Mouse (Mus musculus) forebrain, embryonic 11.5 days (tissue): ENCODE data around the gene Pmf1. TPM values are rescaled to one million over a fixed set of nuclear protein-coding genes. Genes with fewer than 3 reads are reported as not detected.
"Not testable (repeated sequence)": the region's sequence is repeated elsewhere in the genome, so short reads cannot be mapped to it uniquely, and the experiment has no call there.

Experiments
- ATAC-seq: fragments of 200-750 bp; cut with Nextera tagmentation; replicated peaks from 2 replicates; pipeline ENCODE4 v1.8.0; 2017; ENCODE audit warnings: moderate TSS enrichment; ENCODE audit not compliant: low FRiP score
- DNase-seq: peaks from one replicate; pipeline ENCODE4 v3.0.0-alpha.2; 2017; ENCODE audit warnings: low spot score
- H3K27ac ChIP-seq: fragments of 300-500 bp; sonication (generic); 2 replicates; pipeline ENCODE4 v1.5.1; 2014; ENCODE audit warnings: low read depth, low read length
- H3K27me3 ChIP-seq: fragments of 300-500 bp; sonication (generic); 2 replicates; pipeline ENCODE4 v1.6.1; 2014; ENCODE audit warnings: mild to moderate bottlenecking, low read length, mixed read lengths; ENCODE audit not compliant: control insufficient read depth, insufficient read depth
- H3K36me3 ChIP-seq: fragments of 300-500 bp; sonication (generic); 2 replicates; pipeline ENCODE4 v1.6.1; 2014; ENCODE audit warnings: mild to moderate bottlenecking, low read length, moderate library complexity, mixed read lengths; ENCODE audit not compliant: control insufficient read depth, insufficient read depth
- H3K4me1 ChIP-seq: fragments of 300-500 bp; sonication (generic); replicated peaks from 2 replicates; pipeline ENCODE4 v1.6.1; 2014; ENCODE audit warnings: low read length, mixed read lengths; ENCODE audit not compliant: control insufficient read depth, insufficient read depth
- H3K4me2 ChIP-seq: fragments of 300-500 bp; sonication (generic); 2 replicates; pipeline ENCODE4 v1.6.1; 2014; ENCODE audit warnings: low read depth, mild to moderate bottlenecking, low read length, moderate library complexity, mixed read lengths; ENCODE audit not compliant: severe bottlenecking
- H3K4me3 ChIP-seq: fragments of 300-500 bp; sonication (generic); 2 replicates; pipeline ENCODE4 v1.5.1; 2014; ENCODE audit warnings: low read depth, low read length
- H3K9ac ChIP-seq: fragments of 300-500 bp; sonication (generic); 2 replicates; pipeline ENCODE4 v1.6.1; 2014; ENCODE audit warnings: low read length
- H3K9me3 ChIP-seq: fragments of 300-500 bp; sonication (generic); 2 replicates; pipeline ENCODE4 v1.6.1; 2016; ENCODE audit warnings: low read length, mixed read lengths; ENCODE audit not compliant: control insufficient read depth
- WGBS: fragments of 180-500 bp; shearing (Covaris S2); extraction: QIAGEN DNeasy Blood & Tissue Kit; methylation state at CpG from one replicate; pipeline ENCODE4 v1.1.7; 2014; 5-methylcytosine and 5-hydroxymethylcytosine counted together
- polyA plus RNA-seq: library from polyadenylated mRNA; unstranded; fragments of >200 nt; fragmentation: Nextera tagmentation; extraction: Ambion mirVana; gene quantifications from 2 replicates; pipeline ENCODE4 v1.2.1, GENCODE M21; 2014

The Pmf1 gene
- polyA plus RNA-seq, 1 experiment from 2014 or later = 141 TPM

DNA sequence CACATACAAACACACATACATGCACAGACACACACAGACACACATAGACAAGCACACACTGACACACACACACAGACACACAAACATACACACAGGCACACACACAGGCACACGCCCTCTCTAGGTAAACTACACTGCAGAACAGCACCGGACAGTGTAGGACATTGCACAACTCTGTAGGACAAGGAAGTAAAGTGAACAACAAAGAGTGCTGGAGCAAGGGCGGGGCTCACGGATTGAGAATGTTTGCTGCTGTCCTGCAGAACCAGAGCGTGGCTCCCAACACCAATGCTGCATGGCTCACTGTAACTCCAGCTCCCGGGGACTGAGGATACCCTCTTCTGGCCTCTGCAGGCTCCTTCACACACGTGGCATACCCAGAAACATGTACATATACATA is 32.8 kb upstream of the Pmf1 start:
- no peak overlapping the region for H3K9ac ChIP-seq
- no peak overlapping the region for H3K4me2 ChIP-seq
- no peak overlapping the region for H3K4me3 ChIP-seq
- no peak overlapping the region for H3K27ac ChIP-seq
- ATAC-seq = no peak
- 84% methylated on average over 7 of the region's 7 CpGs for WGBS
- no peaks in the 10 kb centered on the region; the same call in 1 of the 2 replicates for H3K4me1 ChIP-seq
- H3K36me3 ChIP-seq = no peaks in the 10 kb centered on the region
- DNase-seq = no peak
- H3K9me3 ChIP-seq = no peaks in the 10 kb centered on the region
- H3K27me3 ChIP-seq = no peaks in the 10 kb centered on the region

- Histone ChIP-seq H3K27me3 (no peaks in the 10 kb centered on the region), H3K9ac (no peak overlapping the region), H3K4me3 (no peak overlapping the region), H3K36me3 (no peaks in the 10 kb centered on the region), H3K4me1 (no peaks in the 10 kb centered on the region; the same call in 1 of the 2 replicates), H3K4me2 (no peak overlapping the region), H3K9me3 (no peaks in the 10 kb centered on the region), H3K27ac (no peak overlapping the region)
- WGBS = 93% methylated on average over 12 of the region's 12 CpGs
- DNase-seq (no peak), ATAC-seq (no peak)
These were observed 32.4 kb upstream of the Pmf1 start for GRCm38 (mm10) chr3:88442488-88442887.

DNA sequence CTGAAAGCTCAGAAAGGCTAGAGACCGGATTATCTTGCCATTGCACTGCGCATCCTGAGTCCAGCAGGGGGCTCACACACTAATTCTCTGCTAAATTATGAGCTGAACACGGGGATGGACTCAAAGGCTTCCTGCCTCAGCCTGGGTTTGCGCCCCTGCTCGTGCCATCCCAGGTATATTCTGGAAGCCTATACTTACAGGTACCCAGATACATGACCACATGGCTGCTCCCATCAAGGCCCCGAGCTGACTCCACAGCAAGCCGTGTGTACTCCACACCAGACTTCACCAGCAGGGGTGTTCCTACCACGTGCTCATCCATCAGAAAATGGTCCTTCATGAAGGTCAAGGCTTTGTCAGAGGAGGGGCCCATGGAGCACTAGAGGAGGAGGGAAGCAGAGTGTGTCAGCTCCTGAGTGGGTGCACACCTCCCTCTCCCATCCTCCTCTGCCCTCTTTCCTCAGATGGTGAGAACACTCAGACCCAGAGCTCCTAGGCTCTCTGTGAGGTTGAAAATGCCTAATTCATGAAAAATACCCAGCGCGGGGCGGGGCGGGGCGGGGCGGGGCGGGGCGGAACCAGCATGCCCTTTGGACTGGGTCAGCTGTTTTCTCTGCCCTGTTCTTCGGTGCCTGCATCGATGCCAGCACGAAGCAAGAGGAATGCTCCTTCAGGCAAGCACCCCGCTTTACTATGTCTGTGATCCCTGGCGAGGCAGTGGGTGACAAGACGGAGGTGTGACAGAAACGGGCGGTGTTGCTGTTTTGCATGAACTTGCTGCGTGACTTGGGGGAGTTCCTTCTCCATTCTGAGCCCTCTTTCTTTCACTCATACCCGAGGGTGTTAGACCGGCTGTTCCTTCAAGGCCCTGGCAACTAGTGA is 30.6 kb upstream of the Pmf1 start:
- Histone ChIP-seq H3K9ac (peak overlapping the region; percentile 20; the same call in 1 of the 2 replicates), H3K4me3 (no peak overlapping the region), H3K4me2 (no peak overlapping the region), H3K4me1 (peaks cover 9% of the 10 kb centered on the region; the same call in 1 of the 2 replicates), H3K27ac (no peak overlapping the region), H3K27me3 (no peaks in the 10 kb centered on the region), H3K9me3 (no peaks in the 10 kb centered on the region), H3K36me3 (no peaks in the 10 kb centered on the region)
- 27% methylated on average over 27 of the region's 27 CpGs for WGBS
- ATAC-seq (0 out of 2 replicates have a peak, but pooled peaks have one; percentile 14), DNase-seq (peak; percentile 70)

DNA sequence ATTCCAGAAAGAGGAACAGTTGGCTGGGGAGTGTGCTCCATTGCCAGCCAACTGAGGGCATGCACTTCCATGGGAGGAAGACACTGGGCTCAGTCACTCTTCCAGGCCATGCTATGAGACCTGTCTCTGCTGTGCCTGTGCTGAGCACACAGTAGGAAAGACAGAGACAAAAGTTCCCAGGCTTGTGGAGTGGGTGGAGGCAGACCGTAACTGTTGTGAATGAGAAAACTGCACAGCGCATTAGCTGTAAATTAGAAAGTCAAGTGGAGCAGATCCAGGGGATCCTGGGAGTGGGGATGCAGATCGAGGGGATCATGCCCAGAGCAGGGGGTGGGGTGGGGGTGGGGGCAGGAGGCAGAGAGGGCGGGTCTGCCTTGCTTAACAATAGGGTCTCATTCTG is 29.5 kb upstream of the Pmf1 start:
- Histone ChIP-seq H3K9ac (no peak overlapping the region), H3K4me1 (peaks cover 9% of the 10 kb centered on the region; the same call in 1 of the 2 replicates), H3K9me3 (no peaks in the 10 kb centered on the region), H3K27me3 (no peaks in the 10 kb centered on the region), H3K4me2 (no peak overlapping the region), H3K27ac (no peak overlapping the region), H3K4me3 (no peak overlapping the region), H3K36me3 (no peaks in the 10 kb centered on the region)
- no peak for ATAC-seq
- WGBS = 54% methylated on average over 4 of the region's 4 CpGs
- DNase-seq = no peak

GRCm38 (mm10) chr3:88437454-88437853 is 27.3 kb upstream of the Pmf1 start:
- Histone ChIP-seq H3K4me1 (peaks cover 9% of the 10 kb centered on the region; the same call in 1 of the 2 replicates), H3K4me3 (no peak overlapping the region), H3K9me3 (no peaks in the 10 kb centered on the region), H3K36me3 (no peaks in the 10 kb centered on the region), H3K27me3 (no peaks in the 10 kb centered on the region), H3K27ac (no peak overlapping the region), H3K9ac (peak overlapping the region; percentile 48), H3K4me2 (peak overlapping the region; percentile 53; the same call in 1 of the 2 replicates)
- no peak for ATAC-seq
- DNase-seq = no peak
- WGBS = 80% methylated on average over 10 of the region's 10 CpGs

DNA sequence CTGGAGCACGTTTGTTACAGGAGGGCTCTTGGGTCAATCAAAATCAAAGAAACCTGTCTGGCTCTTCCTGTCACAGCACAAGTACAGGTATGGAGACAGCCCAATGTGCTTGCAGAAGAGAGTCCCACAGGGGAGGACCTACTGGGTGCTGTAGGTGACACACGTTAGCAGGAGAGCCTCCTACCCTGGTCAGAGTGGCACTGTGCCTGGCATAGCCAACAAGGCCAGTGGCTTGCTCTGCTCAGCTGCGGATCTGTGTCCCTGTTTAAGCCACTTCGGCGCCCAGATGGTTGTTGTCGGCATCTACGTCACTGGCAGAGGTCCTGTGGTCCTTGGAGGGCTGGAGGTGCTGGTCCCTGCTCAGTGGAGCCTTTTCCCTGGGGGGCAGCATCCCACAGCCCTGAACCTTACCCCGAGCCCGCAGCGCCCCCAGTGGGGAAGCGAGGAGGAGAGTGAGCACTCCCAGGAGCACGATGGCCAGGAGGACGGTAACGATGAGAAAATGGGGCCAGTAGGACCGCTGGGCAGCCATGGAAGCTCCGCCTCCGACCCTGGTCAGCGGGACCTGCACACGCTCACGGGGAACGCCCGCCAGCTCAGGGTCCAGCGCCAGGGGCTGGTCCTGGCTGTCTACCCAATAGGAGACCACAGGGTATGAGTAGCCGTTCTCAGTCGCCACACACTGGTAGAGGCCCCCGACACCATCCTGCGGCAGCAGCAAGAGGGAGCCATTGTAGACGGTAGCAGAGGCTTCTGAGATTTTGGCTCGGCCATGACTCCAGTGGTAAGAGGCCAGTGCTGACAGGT is 26.5 kb upstream of the Pmf1 start:
- peak; percentile 86 for DNase-seq
- Histone ChIP-seq H3K27me3 (no peaks in the 10 kb centered on the region), H3K27ac (no peak overlapping the region), H3K36me3 (no peaks in the 10 kb centered on the region), H3K9ac (peak overlapping the region; percentile 48), H3K4me1 (peaks cover 9% of the 10 kb centered on the region; the same call in 1 of the 2 replicates), H3K4me2 (peak overlapping the region; percentile 53), H3K9me3 (no peaks in the 10 kb centered on the region), H3K4me3 (peak overlapping the region; percentile 30)
- WGBS = 12% methylated on average over 29 of the region's 29 CpGs
- peak; percentile 88 for ATAC-seq

- Histone ChIP-seq H3K4me1 (peaks cover 9% of the 10 kb centered on the region; the same call in 1 of the 2 replicates), H3K9me3 (no peaks in the 10 kb centered on the region), H3K36me3 (no peaks in the 10 kb centered on the region), H3K4me2 (no peak overlapping the region), H3K9ac (no peak overlapping the region), H3K27me3 (no peaks in the 10 kb centered on the region), H3K4me3 (no peak overlapping the region), H3K27ac (no peak overlapping the region)
- ATAC-seq = no peak
- no peak for DNase-seq
- WGBS = 74% methylated on average over 10 of the region's 10 CpGs
These were observed 25.4 kb upstream of the Pmf1 start for GRCm38 (mm10) chr3:88435515-88435914.

- H3K27me3 ChIP-seq, H3K4me1 ChIP-seq, DNase-seq, H3K4me2 ChIP-seq, H3K9me3 ChIP-seq, H3K4me3 ChIP-seq, H3K9ac ChIP-seq, H3K36me3 ChIP-seq, ATAC-seq, H3K27ac ChIP-seq: not testable (repeated sequence)
- WGBS = 74% methylated on average over 8 of the region's 8 CpGs
These were observed 18.5 kb upstream of the Pmf1 start for GRCm38 (mm10) chr3:88428639-88429038.
